ENCODE assay signal across 8 mouse cellular contexts in the genomic region with DNA sequence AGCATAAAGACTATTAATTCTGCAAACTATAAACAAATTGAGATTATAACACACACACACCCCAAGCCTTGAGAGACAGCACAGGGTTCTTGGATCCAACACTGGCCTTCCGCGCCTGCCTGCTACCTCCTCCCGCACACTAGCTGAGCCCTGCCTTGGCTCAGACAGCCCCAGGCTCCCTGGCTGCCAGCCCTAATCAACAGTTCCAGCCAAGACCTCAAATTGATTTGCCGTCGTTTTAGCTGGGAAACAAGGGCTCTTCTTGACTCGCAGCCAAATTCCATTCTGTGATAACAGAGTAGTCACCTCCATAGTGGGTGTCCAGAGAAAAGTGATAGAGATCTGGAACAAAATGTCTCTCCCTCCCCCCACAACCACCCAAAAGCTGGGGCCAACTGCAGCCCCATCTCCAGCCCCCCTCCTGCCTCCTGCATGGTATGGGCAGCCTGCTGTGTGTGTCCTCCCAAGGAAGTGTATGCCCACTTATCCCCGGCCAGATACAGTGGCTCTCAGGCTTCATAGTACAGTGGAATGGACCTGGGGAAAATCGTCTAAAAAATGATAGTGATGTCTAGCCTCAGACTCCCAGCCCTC. TPM values are rescaled to one million over a fixed set of nuclear protein-coding genes. Genes with fewer than 3 reads are reported as not detected.
DNase-seq lines count a peak whose midpoint lies in the region; ATAC-seq and TF ChIP-seq lines count a peak whose summit lies in the region.

No protein-coding gene starts in this region.

- peak overlapping the region; percentile 10; the same call in 1 of the 2 replicates for H3K27ac ChIP-seq in lung, embryonic 15.5 days
- H3K27ac ChIP-seq in embryonic facial prominence, embryonic 15.5 days (replicated peaks), result no peak overlapping the region
- H3K27ac ChIP-seq in midbrain, postnatal 0 days (ENCODE audit: low read depth, low read length), result peak overlapping the region; percentile 55; the same call in 1 of the 2 replicates

- TF ChIP-seq POLR2A in lung, adult 2 months (IDR thresholded peaks at IDR 0.05; ENCODE audit: borderline replicate concordance, extremely low read depth, low read depth, low read length), result no peak

- TF ChIP-seq CTCF in lung, adult 2 months (IDR thresholded peaks at IDR 0.05; ENCODE audit: insufficient read depth, low read length), result no peak
- TF ChIP-seq CTCF in midbrain, postnatal 0 days (IDR thresholded peaks at IDR 0.05), result no peak

- 12% methylated on average over 8 of the region's 8 CpGs for WGBS in lung, embryonic 15.5 days
- 39% methylated on average over 8 of the region's 8 CpGs for WGBS in lung, adult 2 months
- WGBS in embryonic facial prominence, embryonic 15.5 days, result 29% methylated on average over 8 of the region's 8 CpGs
- 36% methylated on average over 8 of the region's 8 CpGs for WGBS in midbrain, postnatal 0 days

- no peaks in the 10 kb centered on the region for H3K9me3 ChIP-seq in lung, embryonic 15.5 days
- no peaks in the 10 kb centered on the region for H3K9me3 ChIP-seq in embryonic facial prominence, embryonic 15.5 days (replicated peaks)
- no peaks in the 10 kb centered on the region for H3K9me3 ChIP-seq in midbrain, postnatal 0 days (ENCODE audit: low read length)

- no peak overlapping the region for H3K4me3 ChIP-seq in lung, embryonic 15.5 days
- H3K4me3 ChIP-seq in lung, adult 2 months (replicated peaks; ENCODE audit: extremely low read depth, low read depth, low read length), result no peak overlapping the region
- H3K4me3 ChIP-seq in embryonic facial prominence, embryonic 15.5 days (replicated peaks), result no peak overlapping the region
- H3K4me3 ChIP-seq in midbrain, postnatal 0 days (ENCODE audit: low read depth, low read length), result no peak overlapping the region

- H3K36me3 ChIP-seq in lung, embryonic 15.5 days, result no peaks in the 10 kb centered on the region
- no peaks in the 10 kb centered on the region for H3K36me3 ChIP-seq in embryonic facial prominence, embryonic 15.5 days
- H3K36me3 ChIP-seq in midbrain, postnatal 0 days (ENCODE audit: insufficient read depth, low read length), result no peaks in the 10 kb centered on the region

- no peak overlapping the region for H3K4me2 ChIP-seq in lung, embryonic 15.5 days
- H3K4me2 ChIP-seq in embryonic facial prominence, embryonic 15.5 days (replicated peaks), result no peak overlapping the region
- H3K4me2 ChIP-seq in midbrain, postnatal 0 days (ENCODE audit: low read depth, low read length, poor library complexity, severe bottlenecking), result no peak overlapping the region

- no peak overlapping the region for H3K9ac ChIP-seq in lung, embryonic 15.5 days
- no peak overlapping the region for H3K9ac ChIP-seq in embryonic facial prominence, embryonic 15.5 days
- no peak overlapping the region for H3K9ac ChIP-seq in midbrain, postnatal 0 days (replicated peaks; ENCODE audit: low read length, poor library complexity, severe bottlenecking)

- peak; percentile 27 for DNase-seq in adrenal gland, postnatal 10 days
- no peak for DNase-seq in adrenal gland, adult 8-10 months
- DNase-seq in lung, adult 2 months, result no peak
- peak; percentile 90 for DNase-seq in midbrain, postnatal 0 days (ENCODE audit: low spot score)
- DNase-seq in urinary bladder, postnatal 36 days (ENCODE audit: low spot score in 2 of 2), result no peak

- H3K4me1 ChIP-seq in lung, embryonic 15.5 days, result peaks cover 16% of the 10 kb centered on the region
- H3K4me1 ChIP-seq in lung, adult 2 months (ENCODE audit: control insufficient read depth, insufficient read depth, low read length), result no peaks in the 10 kb centered on the region
- H3K4me1 ChIP-seq in embryonic facial prominence, embryonic 15.5 days, result peaks cover 8% of the 10 kb centered on the region; the same call in 1 of the 2 replicates
- H3K4me1 ChIP-seq in midbrain, postnatal 0 days (ENCODE audit: insufficient read depth, low read length), result 0 out of 2 replicates have a peak, but pooled peaks cover 5% of the 10 kb centered on the region

- H3K27me3 ChIP-seq in lung, embryonic 15.5 days, result no peaks in the 10 kb centered on the region
- no peaks in the 10 kb centered on the region for H3K27me3 ChIP-seq in embryonic facial prominence, embryonic 15.5 days
- H3K27me3 ChIP-seq in midbrain, postnatal 0 days (ENCODE audit: insufficient read depth, low read length), result no peaks in the 10 kb centered on the region

- peak; percentile 84 for ATAC-seq in lung, embryonic 15.5 days (ENCODE audit: borderline replicate concordance, extremely low read depth, low FRiP score, low TSS enrichment)
- peak; percentile 57 for ATAC-seq in embryonic facial prominence, embryonic 15.5 days (ENCODE audit: insufficient number of reproducible peaks, low FRiP score, low TSS enrichment, low read depth)
- peak; percentile 72 for ATAC-seq in midbrain, postnatal 0 days (ENCODE audit: low FRiP score)
- ATAC-seq in inflammation-experienced regulatory T-cells, adult 6 months, result no peak

RNA-seq across cellular contexts. Expression of gene Cplx2, which starts 18.9 kb away (rescaled TPM):
- total RNA-seq in adrenal gland, postnatal 10 days (2021), result 10 to 100 TPM; 23.2 to 36.0 TPM
- 10 to 100 TPM; 20.8 to 47.3 (median 33.3) TPM for total RNA-seq in adrenal gland, adult 8-10 months (2022)
- 5.4 and 5.6 TPM in 2 replicates for polyA plus RNA-seq in lung, embryonic 15.5 days (2015; fragmentation: Nextera tagmentation; extraction: Ambion mirVana)
- 6.1 and 7.0 TPM in 2 replicates for polyA plus RNA-seq in lung, adult 2 months (2012; rRNA removed)
- polyA plus RNA-seq in embryonic facial prominence, embryonic 15.5 days (2015; fragmentation: Nextera tagmentation; extraction: Ambion mirVana), result 7.7 and 8.2 TPM in 2 replicates
- total RNA-seq in midbrain, postnatal 0 days (2014; rRNA removed), result 88.7 and 106 TPM in 2 replicates
- 30.4 and 31.2 TPM in 2 replicates for polyA plus RNA-seq in midbrain, postnatal 0 days (2015; fragmentation: Nextera tagmentation; extraction: Ambion mirVana)
- polyA plus RNA-seq in inflammation-experienced regulatory T-cells, adult 6 months (2017; shearing (Covaris generic)), result not detected

Comparison
In these comparisons a context has a peak if more than half of its experiments do, and no peak if none do; other contexts are left out.
1. DNase-seq: peak in adrenal gland, postnatal 10 days (single experiment) and midbrain, postnatal 0 days (single experiment); none in adrenal gland, adult 8-10 months (single experiment), lung, adult 2 months (single experiment) and urinary bladder, postnatal 36 days (0 of 2).